Mouse (Mus musculus) liver, adult 2 months (tissue): ENCODE data around the gene Pax3. TPM values are rescaled to one million over a fixed set of nuclear protein-coding genes. Genes with fewer than 3 reads are reported as not detected.

Experiments used
- DNase-seq: peaks from one replicate; pipeline ENCODE4 v3.0.0-alpha.2; 2011; ENCODE audit warnings: low read depth, low spot score; ENCODE audit errors: extremely low read depth
- H3K27ac ChIP-seq: fragments of 200-500 bp; replicated peaks from 2 replicates; pipeline ENCODE4 v1.5.1; 2012; ENCODE audit warnings: low read depth, mild to moderate bottlenecking, control low read depth, inconsistent platforms, low read length; ENCODE audit not compliant: insufficient read depth
- H3K27me3 ChIP-seq: fragments of 200-500 bp; 2 replicates; pipeline ENCODE4 v1.6.1; 2012; ENCODE audit warnings: mild to moderate bottlenecking, moderate library complexity, low read length, inconsistent platforms; ENCODE audit not compliant: control insufficient read depth, insufficient read depth
- H3K36me3 ChIP-seq: fragments of 200-500 bp; 2 replicates; pipeline ENCODE4 v1.6.1; 2012; ENCODE audit warnings: low read length, inconsistent platforms; ENCODE audit not compliant: control insufficient read depth, insufficient read depth
- H3K4me1 ChIP-seq: fragments of 200-500 bp; 2 replicates; pipeline ENCODE4 v1.6.1; 2011; ENCODE audit warnings: low read length; ENCODE audit not compliant: control insufficient read depth, insufficient read depth
- H3K4me3 ChIP-seq: fragments of 200-500 bp; 2 replicates; pipeline ENCODE4 v1.5.1; 2011; ENCODE audit warnings: low read depth, mild to moderate bottlenecking, control low read depth, low read length, moderate library complexity; ENCODE audit not compliant: insufficient read depth
- H3K79me2 ChIP-seq: fragments of 200-500 bp; 2 replicates; pipeline ENCODE4 v1.6.1; 2012; ENCODE audit warnings: inconsistent platforms, mild to moderate bottlenecking, low read length, moderate library complexity; ENCODE audit not compliant: control insufficient read depth, insufficient read depth
- H3K9ac ChIP-seq: fragments of 200-500 bp; 2 replicates; pipeline ENCODE4 v1.6.1; 2012; ENCODE audit warnings: low read depth, mild to moderate bottlenecking, control low read depth, inconsistent platforms, low read length
- CTCF ChIP-seq: fragments of 200-500 bp; IDR thresholded peaks from 2 replicates; pipeline ENCODE4 v1.5.1; 2011; ENCODE audit warnings: low read depth, low read length, control low read depth
- POLR2A ChIP-seq: fragments of 200-500 bp; IDR thresholded peaks from 2 replicates; pipeline ENCODE4 v1.6.1; 2011; ENCODE audit warnings: low read length, control low read depth; ENCODE audit not compliant: insufficient read depth; ENCODE audit errors: extremely low read depth
- WGBS: fragments of 180-500 bp; shearing (Covaris S2); methylation state at CpG from one replicate; pipeline ENCODE4 v1.1.7; 2018; 5-methylcytosine and 5-hydroxymethylcytosine counted together
- polyA plus RNA-seq: library from polyadenylated mRNA; depleted of rRNA; stranded (reverse); fragments of >200 nt; gene quantifications from 2 replicates; pipeline ENCODE4 v1.2.3, GENCODE M21; 2012; rRNA removed
- total RNA-seq: library from RNA; depleted of rRNA; stranded (reverse); fragments of >200 nt; gene quantifications from 2 replicates; pipeline ENCODE4 v1.2.3, GENCODE M21; 2014; rRNA removed

The Pax3 gene
- total RNA-seq (not detected in 2 replicates), polyA plus RNA-seq (not detected in 2 replicates)

GRCm38 (mm10) chr1:78196751-78197311 is at the start of gene Pax3:
Gene Pax3, minus strand, starts transcription at chr1:78197134.
- no peak for TF ChIP-seq POLR2A
- TF ChIP-seq CTCF = no peak
- Histone ChIP-seq H3K4me1 (no peaks in the 10 kb centered on the region), H3K9ac (no peak within 1 kb of the TSS), H3K36me3 (no peaks in the 10 kb centered on the region), H3K79me2 (no peaks in the 10 kb centered on the region), H3K27me3 (peaks cover 44% of the 10 kb centered on the region), H3K4me3 (peak within 1 kb of the TSS; percentile 9; the same call in 1 of the 2 replicates), H3K27ac (no peak within 1 kb of the TSS)
- no peak for DNase-seq
- 2% methylated on average over 37 of the region's 37 CpGs for WGBS

GRCm38 (mm10) chr1:78234306-78234705 is 37.4 kb upstream of the Pax3 start:
- no peaks in the 10 kb centered on the region for H3K36me3 ChIP-seq
- H3K27me3 ChIP-seq = no peaks in the 10 kb centered on the region; the same call in 1 of the 2 replicates
- 77% methylated on average over 5 of the region's 5 CpGs for WGBS
- no peak overlapping the region for H3K9ac ChIP-seq
- H3K4me3 ChIP-seq = no peak overlapping the region
- TF ChIP-seq CTCF (no peak), POLR2A (no peak)
- no peak for DNase-seq
- no peaks in the 10 kb centered on the region for H3K79me2 ChIP-seq
- no peaks in the 10 kb centered on the region for H3K4me1 ChIP-seq
- H3K27ac ChIP-seq = no peak overlapping the region

- Histone ChIP-seq H3K79me2 (no peaks in the 10 kb centered on the region), H3K4me1 (no peaks in the 10 kb centered on the region), H3K4me3 (no peak overlapping the region), H3K36me3 (no peaks in the 10 kb centered on the region), H3K27me3 (no peaks in the 10 kb centered on the region; the same call in 1 of the 2 replicates), H3K9ac (no peak overlapping the region), H3K27ac (no peak overlapping the region)
- no peak for DNase-seq
- 80% methylated on average over 10 of the region's 10 CpGs for WGBS
- TF ChIP-seq CTCF (no peak), POLR2A (no peak)
Observed at GRCm38 (mm10) chr1:78231901-78232546, 35.1 kb upstream of the Pax3 start.

- H3K27ac ChIP-seq = no peak overlapping the region
- H3K36me3 ChIP-seq = no peaks in the 10 kb centered on the region
- no peak for TF ChIP-seq CTCF
- no peak for TF ChIP-seq POLR2A
- no peak for DNase-seq
- no peaks in the 10 kb centered on the region; the same call in 1 of the 2 replicates for H3K27me3 ChIP-seq
- H3K9ac ChIP-seq = no peak overlapping the region
- H3K4me3 ChIP-seq = no peak overlapping the region
- no peaks in the 10 kb centered on the region for H3K4me1 ChIP-seq
- no peaks in the 10 kb centered on the region for H3K79me2 ChIP-seq
Observed at GRCm38 (mm10) chr1:78229801-78230200, 32.9 kb upstream of the Pax3 start.

- Histone ChIP-seq H3K79me2 (no peaks in the 10 kb centered on the region), H3K36me3 (no peaks in the 10 kb centered on the region), H3K9ac (no peak overlapping the region), H3K27me3 (no peaks in the 10 kb centered on the region; the same call in 1 of the 2 replicates), H3K4me3 (no peak overlapping the region), H3K4me1 (no peaks in the 10 kb centered on the region), H3K27ac (no peak overlapping the region)
- TF ChIP-seq POLR2A (no peak), CTCF (no peak)
- DNase-seq = no peak
- 70% methylated on average over 5 of the region's 5 CpGs for WGBS
Observed at GRCm38 (mm10) chr1:78228771-78229170, 31.8 kb upstream of the Pax3 start.
